Mouse (Mus musculus) neural tube, embryonic 12.5 days (tissue): ENCODE results near the gene Gm20388. TPM values are rescaled to one million over a fixed set of nuclear protein-coding genes. Genes with fewer than 3 reads are reported as not detected.
A peak's percentile ranks its signal among the peaks of the same experiment; 100 is the strongest.
"Not testable (repeated sequence)": the region's sequence is repeated elsewhere in the genome, so short reads cannot be mapped to it uniquely, and the experiment has no call there.

ENCODE experiments used
- ATAC-seq: fragments of 200-750 bp; cut with Nextera tagmentation; 2 replicates; pipeline ENCODE4 v1.8.0; 2017; ENCODE audit warnings: low read depth, mild to moderate bottlenecking, moderate TSS enrichment, moderate library complexity; ENCODE audit not compliant: low FRiP score
- H3K27ac ChIP-seq: fragments of 300-500 bp; sonication (generic); 2 replicates; pipeline ENCODE4 v1.5.1; 2016
- H3K27me3 ChIP-seq: fragments of 300-500 bp; sonication (generic); replicated peaks from 2 replicates; pipeline ENCODE4 v1.6.1; 2016; ENCODE audit warnings: mild to moderate bottlenecking
- H3K36me3 ChIP-seq: fragments of 300-500 bp; sonication (generic); 2 replicates; pipeline ENCODE4 v1.6.1; 2016; ENCODE audit warnings: mild to moderate bottlenecking
- H3K4me1 ChIP-seq: fragments of 300-500 bp; sonication (generic); 2 replicates; pipeline ENCODE4 v1.6.1; 2016
- H3K4me2 ChIP-seq: fragments of 300-500 bp; sonication (generic); replicated peaks from 2 replicates; pipeline ENCODE4 v1.6.1; 2016; ENCODE audit warnings: mild to moderate bottlenecking
- H3K4me3 ChIP-seq: fragments of 300-500 bp; sonication (generic); 2 replicates; pipeline ENCODE4 v1.5.1; 2016
- H3K9ac ChIP-seq: fragments of 300-500 bp; sonication (generic); 2 replicates; pipeline ENCODE4 v1.6.1; 2016; ENCODE audit warnings: mild to moderate bottlenecking
- H3K9me3 ChIP-seq: fragments of 300-500 bp; sonication (generic); 2 replicates; pipeline ENCODE4 v1.6.1; 2016; ENCODE audit warnings: mild to moderate bottlenecking
- WGBS: fragments of 180-500 bp; shearing (Covaris S2); methylation state at CpG from one replicate; pipeline ENCODE4 v1.1.7; 2016; 5-methylcytosine and 5-hydroxymethylcytosine counted together
- polyA plus RNA-seq: library from polyadenylated mRNA; unstranded; fragments of >200 nt; fragmentation: Nextera tagmentation; extraction: Ambion mirVana; gene quantifications from 2 replicates; pipeline ENCODE4 v1.2.1, GENCODE M21; 2016

Gm20388 gene
- polyA plus RNA-seq, 1 experiment from 2014 or later = not detected

- Histone ChIP-seq H3K36me3 (no peaks in the 10 kb centered on the region), H3K9me3 (no peaks in the 10 kb centered on the region), H3K27me3 (peaks cover 8% of the 10 kb centered on the region), H3K9ac (no peak overlapping the region), H3K4me3 (no peak overlapping the region), H3K4me1 (peaks cover 19% of the 10 kb centered on the region), H3K4me2 (peak overlapping the region; percentile 35), H3K27ac (no peak overlapping the region)
- WGBS = 33% methylated on average over 12 of the region's 12 CpGs
- no peak for ATAC-seq
Observed at GRCm38 (mm10) chr8:123630841-123631251, 3720.2 kb downstream of the Gm20388 start.

DNA sequence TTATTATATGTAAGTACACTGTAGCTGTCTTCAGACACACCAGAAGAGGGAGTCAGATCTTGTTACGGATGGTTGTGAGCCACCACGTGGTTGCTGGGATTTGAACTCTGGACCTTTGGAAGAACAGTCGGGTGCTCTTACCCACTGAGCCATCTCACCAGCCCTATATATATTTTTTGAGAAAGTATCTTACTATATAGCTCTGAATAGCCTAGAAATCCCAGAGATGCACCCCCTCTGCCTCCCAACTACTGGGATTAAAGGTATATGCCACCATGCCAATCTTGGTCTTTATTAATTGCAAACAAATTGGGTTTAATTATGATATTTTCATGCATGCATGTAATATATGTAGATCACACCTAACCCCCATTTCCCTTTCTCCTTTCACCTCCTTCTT is 3721.1 kb downstream of the Gm20388 start:
- not testable (repeated sequence) for H3K27ac ChIP-seq, H3K9me3 ChIP-seq, H3K36me3 ChIP-seq, H3K27me3 ChIP-seq, H3K4me3 ChIP-seq, ATAC-seq, H3K4me2 ChIP-seq, H3K9ac ChIP-seq
- peaks cover 19% of the 10 kb centered on the region for H3K4me1 ChIP-seq
- WGBS = 68% methylated on average over 3 of the region's 3 CpGs

DNA sequence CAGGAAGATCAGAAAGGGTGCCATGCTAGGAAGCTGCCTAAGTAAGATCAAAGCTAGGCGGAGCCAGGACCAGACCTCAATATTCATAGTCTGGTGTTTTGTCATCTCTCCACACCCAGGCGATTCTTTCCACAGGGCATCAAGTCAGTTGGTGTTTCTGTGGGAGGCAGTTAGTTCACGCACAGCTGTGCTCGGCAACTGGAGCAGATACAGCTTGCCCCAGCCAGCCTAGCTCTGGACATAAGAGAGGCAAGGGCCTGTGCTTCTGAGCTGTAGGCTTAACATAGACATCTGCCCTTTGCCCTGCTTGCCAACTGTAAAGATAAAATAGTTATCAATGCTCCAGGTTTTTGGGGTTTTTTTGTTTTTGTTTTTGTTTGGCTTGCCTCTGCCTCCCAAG is 3721.6 kb downstream of the Gm20388 start:
- Histone ChIP-seq H3K4me2 (no peak overlapping the region), H3K4me1 (peaks cover 19% of the 10 kb centered on the region), H3K27me3 (peaks cover 8% of the 10 kb centered on the region; the same call in 1 of the 2 replicates), H3K36me3 (no peaks in the 10 kb centered on the region), H3K27ac (no peak overlapping the region), H3K9me3 (no peaks in the 10 kb centered on the region), H3K4me3 (no peak overlapping the region), H3K9ac (no peak overlapping the region)
- 86% methylated on average over 4 of the region's 4 CpGs for WGBS
- no peak for ATAC-seq

GRCm38 (mm10) chr8:123633801-123634200 is 3723.2 kb downstream of the Gm20388 start:
- peaks cover 5% of the 10 kb centered on the region; the same call in 1 of the 2 replicates for H3K27me3 ChIP-seq
- H3K36me3 ChIP-seq = no peaks in the 10 kb centered on the region
- no peaks in the 10 kb centered on the region for H3K9me3 ChIP-seq
- WGBS = 79% methylated on average over 7 of the region's 7 CpGs
- no peak overlapping the region for H3K4me2 ChIP-seq
- H3K9ac ChIP-seq = no peak overlapping the region
- no peak overlapping the region for H3K27ac ChIP-seq
- H3K4me1 ChIP-seq = peaks cover 14% of the 10 kb centered on the region
- no peak for ATAC-seq
- no peak overlapping the region for H3K4me3 ChIP-seq

DNA sequence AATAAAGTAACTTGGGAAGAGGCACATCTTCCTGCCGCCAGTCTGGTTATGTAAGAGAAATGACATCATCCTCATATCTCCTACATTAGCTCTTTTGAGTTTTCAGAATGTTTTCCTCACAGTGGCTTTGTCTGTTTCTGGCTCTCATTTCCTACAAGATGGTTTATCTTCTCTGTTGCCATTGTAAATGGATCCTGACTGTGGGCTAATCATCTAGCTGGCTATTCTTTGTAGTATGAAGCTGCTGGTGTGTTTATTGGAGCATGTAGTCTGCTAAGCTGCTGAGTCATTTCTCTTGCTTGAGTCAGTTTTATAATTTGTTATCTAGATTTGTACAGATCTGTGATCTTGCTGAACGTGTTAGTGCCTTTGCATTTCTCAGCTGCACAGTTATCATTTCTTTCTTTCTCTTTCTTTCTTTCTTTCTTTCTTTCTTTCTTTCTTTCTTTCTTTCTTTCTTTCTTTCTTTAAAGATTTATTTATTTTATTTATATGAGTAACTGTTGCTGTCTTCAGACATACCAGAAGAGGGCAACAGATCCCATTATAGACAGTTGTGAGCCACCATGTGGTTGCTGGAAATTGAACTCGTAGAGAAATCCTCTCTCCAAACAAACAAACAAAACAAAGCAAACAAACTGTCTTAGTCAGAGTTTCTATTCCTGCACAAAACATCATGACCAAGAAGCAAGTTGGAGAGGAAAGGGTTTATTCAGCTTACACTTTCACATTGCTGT is 3723.9 kb downstream of the Gm20388 start:
- Histone ChIP-seq H3K27ac (no peak overlapping the region), H3K4me2 (no peak overlapping the region), H3K4me3 (no peak overlapping the region), H3K4me1 (peaks cover 9% of the 10 kb centered on the region; the same call in 1 of the 2 replicates), H3K9me3 (no peaks in the 10 kb centered on the region), H3K9ac (no peak overlapping the region), H3K36me3 (no peaks in the 10 kb centered on the region), H3K27me3 (peaks cover under 1% of the 10 kb centered on the region; the same call in 1 of the 2 replicates)
- WGBS = 62% methylated on average over 3 of the region's 3 CpGs
- ATAC-seq = no peak

- no peaks in the 10 kb centered on the region for H3K36me3 ChIP-seq
- H3K9ac ChIP-seq = no peak overlapping the region
- no peak for ATAC-seq
- H3K4me2 ChIP-seq = no peak overlapping the region
- H3K27ac ChIP-seq = no peak overlapping the region
- 81% methylated on average over 11 of the region's 11 CpGs for WGBS
- H3K4me1 ChIP-seq = peaks cover under 1% of the 10 kb centered on the region; the same call in 1 of the 2 replicates
- no peaks in the 10 kb centered on the region for H3K27me3 ChIP-seq
- H3K9me3 ChIP-seq = no peaks in the 10 kb centered on the region
- no peak overlapping the region for H3K4me3 ChIP-seq
Observed at GRCm38 (mm10) chr8:123635671-123636070, 3725.0 kb downstream of the Gm20388 start.

DNA sequence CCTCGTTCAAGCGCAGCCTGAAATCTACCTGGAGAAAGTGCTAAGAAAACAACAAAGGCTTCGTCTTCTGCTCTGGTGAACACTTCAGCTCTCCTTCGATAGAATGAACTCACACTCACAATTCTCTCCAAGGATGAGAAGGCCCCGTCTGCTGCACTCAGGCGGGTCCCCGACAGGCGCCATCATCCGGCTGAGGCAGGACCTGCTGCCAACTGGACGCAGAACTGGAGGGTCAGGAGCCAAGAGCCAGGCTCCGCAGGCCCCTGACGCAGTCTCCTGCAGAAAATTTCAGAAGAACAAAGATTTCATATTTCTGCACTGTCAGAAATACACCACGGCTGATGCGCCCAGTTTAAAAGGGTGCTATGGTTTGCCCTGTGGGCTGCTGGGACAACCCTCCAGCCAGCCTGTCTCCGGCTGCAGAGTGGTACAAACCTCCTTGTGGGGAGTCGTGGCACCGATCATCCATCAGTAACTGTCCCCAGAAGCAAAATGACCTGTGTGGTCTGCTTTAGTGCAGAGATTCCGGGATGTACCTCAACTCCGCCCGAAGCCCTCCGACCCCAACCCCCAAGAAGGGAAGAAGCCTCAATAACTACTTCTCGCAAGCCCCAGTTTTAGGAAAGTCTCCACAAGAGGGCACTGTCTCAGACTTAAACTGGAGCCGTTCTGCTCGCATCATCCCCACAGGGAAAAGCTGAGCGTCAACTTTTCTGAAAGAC is 3732.8 kb downstream of the Gm20388 start:
- Histone ChIP-seq H3K9me3 (no peaks in the 10 kb centered on the region), H3K4me2 (peak overlapping the region; percentile 55), H3K36me3 (no peaks in the 10 kb centered on the region), H3K4me3 (peak overlapping the region; percentile 20), H3K27ac (no peak overlapping the region), H3K9ac (peak overlapping the region; percentile 29; the same call in 1 of the 2 replicates), H3K4me1 (no peaks in the 10 kb centered on the region), H3K27me3 (0 out of 2 replicates have a peak, but pooled peaks cover 3% of the 10 kb centered on the region)
- ATAC-seq = no peak
- WGBS = 14% methylated on average over 25 of the region's 25 CpGs

GRCm38 (mm10) chr8:123645229-123645628 is 3734.6 kb downstream of the Gm20388 start:
- no peak overlapping the region for H3K4me3 ChIP-seq
- no peak overlapping the region for H3K4me2 ChIP-seq
- 0 out of 2 replicates have a peak, but pooled peaks cover 3% of the 10 kb centered on the region for H3K27me3 ChIP-seq
- H3K36me3 ChIP-seq = no peaks in the 10 kb centered on the region
- H3K4me1 ChIP-seq = no peaks in the 10 kb centered on the region
- no peak for ATAC-seq
- WGBS = 49% methylated on average over 9 of the region's 9 CpGs
- H3K27ac ChIP-seq = no peak overlapping the region
- H3K9ac ChIP-seq = no peak overlapping the region
- H3K9me3 ChIP-seq = no peaks in the 10 kb centered on the region

- no peaks in the 10 kb centered on the region for H3K9me3 ChIP-seq
- no peak overlapping the region for H3K27ac ChIP-seq
- no peak overlapping the region for H3K9ac ChIP-seq
- ATAC-seq = no peak
- no peaks in the 10 kb centered on the region for H3K36me3 ChIP-seq
- H3K4me3 ChIP-seq = no peak overlapping the region
- WGBS = 79% methylated on average over 17 of the region's 17 CpGs
- 0 out of 2 replicates have a peak, but pooled peaks cover 3% of the 10 kb centered on the region for H3K27me3 ChIP-seq
- peaks cover 5% of the 10 kb centered on the region; the same call in 1 of the 2 replicates for H3K4me1 ChIP-seq
- no peak overlapping the region for H3K4me2 ChIP-seq
Observed at GRCm38 (mm10) chr8:123648245-123649170, 3737.9 kb downstream of the Gm20388 start.

DNA sequence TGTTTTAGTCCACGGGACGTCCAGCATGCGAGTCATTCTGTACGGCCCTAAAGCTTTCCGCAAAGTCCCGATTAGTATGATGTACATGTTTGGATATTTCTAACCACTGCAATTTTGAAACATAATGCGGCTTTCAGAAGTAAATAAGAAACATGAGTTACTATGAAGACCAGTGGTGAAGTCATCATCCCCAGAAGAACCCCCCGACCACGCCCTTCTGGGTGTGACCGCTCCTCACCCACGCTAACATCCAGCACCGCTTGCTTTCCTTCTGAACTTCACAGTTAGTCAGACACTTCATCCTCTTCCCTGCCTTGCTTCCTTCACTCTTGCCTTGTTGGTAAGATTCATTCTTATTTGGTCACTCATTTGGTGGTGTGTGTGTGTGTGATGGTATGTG is 3738.8 kb downstream of the Gm20388 start:
- H3K27me3 ChIP-seq = no peaks in the 10 kb centered on the region
- H3K4me1 ChIP-seq = peaks cover 5% of the 10 kb centered on the region; the same call in 1 of the 2 replicates
- ATAC-seq = no peak
- H3K27ac ChIP-seq = no peak overlapping the region
- no peak overlapping the region for H3K4me2 ChIP-seq
- no peaks in the 10 kb centered on the region for H3K9me3 ChIP-seq
- WGBS = 90% methylated on average over 12 of the region's 12 CpGs
- H3K36me3 ChIP-seq = no peaks in the 10 kb centered on the region
- H3K4me3 ChIP-seq = no peak overlapping the region
- no peak overlapping the region for H3K9ac ChIP-seq

GRCm38 (mm10) chr8:123651390-123652098 is 3740.9 kb downstream of the Gm20388 start:
- WGBS = 89% methylated on average over 5 of the region's 5 CpGs
- peaks cover 5% of the 10 kb centered on the region; the same call in 1 of the 2 replicates for H3K36me3 ChIP-seq
- no peak for ATAC-seq

More at GRCm38 (mm10) chr8:123651390-123652098, 3740.9 kb downstream of the Gm20388 start:
- Histone ChIP-seq H3K4me2 (no peak overlapping the region), H3K4me1 (peaks cover 20% of the 10 kb centered on the region), H3K27ac (no peak overlapping the region), H3K9me3 (no peaks in the 10 kb centered on the region), H3K4me3 (no peak overlapping the region), H3K27me3 (no peaks in the 10 kb centered on the region), H3K9ac (no peak overlapping the region)
